Mouse (Mus musculus): ENCODE measurements around the gene Gm10762.
"Not testable (repeated sequence)": the region's sequence is repeated elsewhere in the genome, so short reads cannot be mapped to it uniquely, and the experiment has no call there.

The Gm10762 gene

DNA sequence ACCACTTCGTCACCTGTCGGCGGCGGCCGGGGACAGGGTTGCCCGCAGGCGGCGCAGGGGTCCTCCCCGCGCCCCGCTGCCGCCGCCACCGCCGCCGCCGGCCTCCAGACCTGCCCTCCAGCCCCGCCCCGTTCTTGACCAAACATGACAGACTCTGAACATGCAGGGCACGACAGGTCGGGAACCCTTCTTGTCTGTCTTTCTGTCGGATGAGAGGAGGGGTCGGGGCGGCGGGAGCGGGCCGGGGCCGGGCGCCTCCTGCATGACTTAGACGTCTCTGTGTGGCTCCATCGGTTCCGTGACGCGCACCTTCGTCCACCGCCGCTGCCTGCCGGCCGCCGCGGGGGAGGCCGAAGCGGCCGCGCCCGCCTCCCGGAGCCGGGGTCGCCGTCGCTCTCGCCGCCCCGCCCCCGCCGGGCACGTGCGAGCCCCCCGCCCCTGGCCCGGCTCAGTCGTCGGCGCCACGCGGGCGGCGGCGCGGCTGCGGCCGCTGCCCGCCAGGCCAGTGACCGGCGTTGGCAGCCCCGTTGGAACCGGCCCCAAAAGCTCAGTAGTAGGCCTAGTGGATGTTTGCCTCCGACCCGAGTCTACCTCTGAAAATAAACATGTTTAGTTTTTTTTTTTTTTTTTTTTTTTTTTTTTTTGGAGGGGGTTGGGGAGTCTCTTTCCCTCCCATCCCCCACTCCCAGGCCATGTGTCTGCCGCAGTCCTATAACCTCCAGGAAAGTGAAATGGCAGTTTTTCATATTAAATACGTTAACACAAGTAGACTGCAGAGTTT lies at the start of gene Gm10762:
Gene Gm10762 (minus strand): TSS at position 65 of the 781 bp plus-strand sequence.
- DNase-seq (ENCODE audit: low spot score in 2 of 2), result peak; percentile 55 to 58

DNA sequence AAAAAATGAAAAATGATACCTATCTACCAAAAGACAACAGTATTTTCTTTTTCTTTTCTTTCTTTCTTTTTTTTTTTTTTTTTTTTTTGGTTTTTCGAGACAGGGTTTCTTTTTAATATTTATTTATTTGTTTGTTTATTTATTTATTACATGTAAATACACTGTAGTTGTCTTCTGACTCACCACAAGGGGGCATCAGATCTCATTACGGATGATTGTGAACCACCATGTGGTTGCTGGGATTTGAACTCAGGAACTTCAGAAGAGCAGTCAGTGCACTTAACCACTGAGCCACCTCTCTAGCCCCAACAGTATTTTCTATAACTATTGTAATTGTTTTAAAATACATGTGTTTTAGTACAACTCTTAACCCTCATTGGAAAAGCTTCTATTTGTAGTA lies 41.3 kb upstream of the Gm10762 start:
- not testable (repeated sequence) for DNase-seq (ENCODE audit: low spot score in 2 of 2)

DNA sequence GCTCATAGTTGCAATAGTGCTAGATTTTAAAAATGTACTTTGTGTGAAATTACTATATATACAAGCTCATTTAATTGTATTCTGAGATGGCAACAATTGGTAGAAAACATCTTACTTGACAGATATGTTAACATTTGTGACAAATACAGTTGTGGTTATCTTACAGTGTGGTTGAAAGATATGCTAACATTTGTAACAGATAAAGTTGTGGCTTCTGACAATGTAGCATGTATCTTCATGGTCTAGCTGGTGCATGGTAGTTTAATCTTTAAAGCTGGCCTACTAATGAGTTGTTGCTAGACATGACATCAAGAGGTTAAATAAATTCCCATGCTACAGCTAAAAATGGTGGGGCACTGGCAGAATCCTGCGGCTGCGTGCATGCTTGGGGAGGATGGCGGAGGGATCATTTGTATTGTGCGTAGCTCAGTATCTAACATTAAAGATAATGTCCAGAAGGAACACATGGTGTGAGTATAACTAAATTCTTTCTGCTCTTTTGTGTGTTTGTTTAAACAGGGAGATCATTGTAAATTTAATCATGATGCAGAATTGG lies 38.7 kb upstream of the Gm10762 start:
- no peak for DNase-seq (ENCODE audit: low spot score in 2 of 2)

DNA sequence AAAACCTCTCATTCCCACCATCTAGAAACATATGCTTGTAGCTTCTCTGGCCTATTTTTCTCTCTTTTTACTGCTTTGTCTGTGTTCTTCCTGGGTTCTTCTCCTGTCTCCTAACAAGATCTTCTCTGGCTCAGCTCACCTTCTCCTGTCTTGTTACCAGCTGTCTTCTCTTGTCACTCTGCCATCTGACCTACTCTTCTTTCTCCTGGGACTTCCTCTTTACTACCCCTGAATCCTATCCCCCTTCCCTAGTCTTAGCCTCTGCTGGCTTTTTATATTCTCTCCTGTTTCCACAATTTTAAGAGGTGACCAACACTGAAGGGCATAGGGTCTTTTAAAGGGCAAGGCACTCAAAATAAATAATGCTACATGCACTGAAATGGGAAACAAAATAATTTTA lies 37.3 kb upstream of the Gm10762 start:
- no peak for DNase-seq (ENCODE audit: low spot score in 2 of 2)

DNA sequence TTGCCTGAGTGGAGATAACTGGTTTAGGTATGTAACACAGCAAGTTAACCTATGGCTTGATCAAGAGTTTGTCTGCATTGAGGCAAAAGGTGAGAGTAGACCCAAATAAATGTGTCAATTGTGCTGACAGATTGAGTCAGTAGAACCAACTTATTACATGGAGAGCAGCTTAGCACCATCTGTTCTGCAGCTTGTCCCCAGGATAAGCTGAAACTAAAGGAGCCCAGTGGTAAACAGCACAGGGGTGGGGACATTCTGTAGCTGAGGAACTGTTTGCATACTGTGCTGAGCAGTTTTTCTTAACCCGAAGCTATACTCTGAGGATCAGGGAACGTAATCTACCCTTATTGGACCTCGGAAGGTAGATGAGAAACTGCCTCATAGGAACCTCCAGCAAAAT lies 17.2 kb upstream of the Gm10762 start:
- no peak for DNase-seq (ENCODE audit: low spot score in 2 of 2)

DNA sequence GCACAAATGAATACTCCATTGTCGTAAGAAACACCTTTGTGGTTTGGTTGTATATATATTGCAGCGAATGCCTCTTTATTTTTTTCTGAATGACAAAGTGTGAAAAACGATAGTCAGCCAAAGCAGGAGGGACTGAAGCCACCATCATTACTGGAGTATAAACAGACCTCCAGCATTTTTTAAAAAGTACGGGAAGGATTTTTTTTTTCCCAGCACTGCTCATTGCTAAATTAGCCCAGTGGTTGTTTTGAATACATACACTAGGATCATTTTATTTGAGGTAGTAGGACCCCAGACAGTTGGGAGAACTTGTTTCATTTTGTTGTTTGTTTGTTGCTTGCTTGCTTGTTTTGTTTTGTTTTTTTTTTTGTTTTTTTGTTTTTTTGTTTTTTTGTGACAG lies 8.0 kb upstream of the Gm10762 start:
- no peak for DNase-seq (ENCODE audit: low spot score in 2 of 2)

DNA sequence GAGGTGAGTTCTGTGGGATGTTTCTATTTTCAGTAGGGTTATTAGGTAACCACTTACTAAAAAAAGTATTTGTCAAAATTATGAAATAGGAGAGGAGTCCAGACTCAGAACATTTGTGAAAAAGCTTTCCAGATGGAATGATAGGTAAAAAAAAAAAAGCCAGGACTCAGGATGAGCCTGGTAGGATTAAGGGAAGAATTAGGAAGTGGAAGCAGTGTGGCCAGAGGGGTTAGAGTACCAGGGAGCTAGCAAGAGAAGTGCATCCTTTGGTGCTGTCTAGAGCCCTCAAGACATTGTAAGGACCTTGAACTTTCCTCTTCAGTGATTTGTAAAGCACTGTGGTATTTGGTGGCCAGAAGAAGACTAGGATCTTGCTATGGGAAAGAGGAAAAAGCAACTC lies 4.8 kb upstream of the Gm10762 start:
- DNase-seq (ENCODE audit: low spot score in 2 of 2), result no peak

DNA sequence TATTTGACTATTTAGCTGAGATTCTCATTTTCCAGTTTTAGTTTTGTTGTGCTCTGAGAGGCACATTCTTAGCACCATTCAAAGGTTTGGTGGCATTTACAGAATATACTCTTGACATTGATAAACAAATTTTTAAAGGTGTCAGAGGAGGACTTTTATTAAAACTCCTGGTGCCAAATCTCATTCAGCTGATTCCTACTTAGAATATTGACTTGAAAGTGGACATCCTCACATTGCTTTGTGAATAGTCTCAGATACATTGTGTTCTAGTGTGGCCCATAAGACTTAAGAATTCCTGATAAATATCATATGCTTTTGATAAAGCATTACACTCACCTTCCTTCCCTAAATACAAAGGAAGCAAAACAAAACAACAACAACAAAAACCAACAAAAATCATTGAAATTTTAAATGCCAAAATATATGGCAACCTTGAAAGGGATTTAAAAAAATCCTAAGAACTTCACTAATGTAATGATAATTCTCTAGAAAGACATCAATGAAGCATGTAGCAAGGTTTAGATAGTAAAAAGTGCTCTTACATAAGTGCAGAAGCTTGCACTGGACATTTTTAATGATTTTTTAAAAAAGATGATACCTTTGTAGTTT lies 1.1 kb upstream of the Gm10762 start:
- DNase-seq (ENCODE audit: low spot score in 2 of 2), result no peak

DNA sequence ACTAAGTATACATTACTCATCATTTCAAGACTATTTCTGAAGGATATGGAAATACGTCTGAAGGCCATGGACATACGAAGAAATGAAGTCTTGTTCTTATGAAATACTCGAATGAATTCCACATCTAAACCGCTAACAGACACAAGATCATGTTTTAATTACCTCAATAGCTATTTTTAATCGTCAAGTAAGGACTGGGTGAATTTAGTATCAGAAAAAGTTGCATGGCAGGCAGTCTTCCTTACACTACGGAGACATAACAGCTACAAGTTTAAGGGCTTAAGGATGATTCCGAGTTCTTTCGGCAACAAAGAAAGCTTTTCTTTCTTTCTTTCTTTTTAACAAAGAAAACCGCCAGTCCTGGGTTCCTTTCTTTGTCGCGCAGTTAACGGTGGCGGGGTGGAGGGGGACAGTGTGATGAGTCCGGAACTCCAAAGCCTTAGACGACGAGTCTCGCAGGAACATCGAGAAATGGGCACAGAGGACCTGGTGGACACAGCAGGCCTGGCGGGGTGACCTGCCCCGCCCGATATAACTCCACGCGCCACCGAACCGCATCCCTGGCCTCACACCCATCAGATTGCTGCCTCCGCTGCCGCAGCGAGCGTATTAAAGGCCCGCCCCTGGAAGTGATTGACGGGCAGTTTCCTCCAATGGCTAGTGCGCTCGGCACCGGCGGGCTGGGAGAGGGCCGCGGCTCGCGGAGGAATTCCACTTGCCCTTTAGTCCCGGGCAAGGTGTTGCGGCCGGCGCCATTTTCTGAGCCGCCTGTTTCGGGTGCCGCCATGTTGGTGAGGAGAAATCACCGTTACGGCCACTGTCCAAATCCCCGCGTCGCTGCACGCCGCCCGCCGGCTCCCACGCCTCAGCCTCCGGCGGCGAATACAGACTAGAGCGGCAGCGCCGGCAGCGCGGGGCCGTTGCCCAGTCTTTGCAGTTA lies 614 bp downstream of the Gm10762 start, which contains the start of gene Zc3h6:
Gene Zc3h6 (plus strand): TSS at position 762 of the 940 bp plus-strand sequence.
- DNase-seq (ENCODE audit: low spot score in 2 of 2), result peak; percentile 96 to 99

DNA sequence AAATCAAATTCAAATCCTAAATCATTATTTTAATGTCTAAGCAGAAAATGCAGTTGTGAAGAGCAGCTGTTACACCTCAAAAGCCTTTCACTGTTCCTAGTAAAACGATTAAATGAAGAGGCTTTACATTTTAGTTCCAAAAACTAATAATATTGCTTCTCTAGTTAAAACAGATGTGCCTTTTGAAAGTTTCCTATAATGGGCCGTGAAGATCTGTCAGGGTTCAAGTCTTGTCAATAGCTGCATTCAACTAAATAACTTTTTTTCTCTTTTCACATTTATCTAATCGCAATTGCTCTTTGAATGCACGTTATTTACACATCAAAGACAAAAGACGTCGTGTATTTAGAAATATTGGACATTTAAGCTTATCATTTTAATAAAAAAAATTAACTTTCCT lies 1.3 kb downstream of the Gm10762 start:
- no peak for DNase-seq (ENCODE audit: low spot score in 2 of 2)

DNA sequence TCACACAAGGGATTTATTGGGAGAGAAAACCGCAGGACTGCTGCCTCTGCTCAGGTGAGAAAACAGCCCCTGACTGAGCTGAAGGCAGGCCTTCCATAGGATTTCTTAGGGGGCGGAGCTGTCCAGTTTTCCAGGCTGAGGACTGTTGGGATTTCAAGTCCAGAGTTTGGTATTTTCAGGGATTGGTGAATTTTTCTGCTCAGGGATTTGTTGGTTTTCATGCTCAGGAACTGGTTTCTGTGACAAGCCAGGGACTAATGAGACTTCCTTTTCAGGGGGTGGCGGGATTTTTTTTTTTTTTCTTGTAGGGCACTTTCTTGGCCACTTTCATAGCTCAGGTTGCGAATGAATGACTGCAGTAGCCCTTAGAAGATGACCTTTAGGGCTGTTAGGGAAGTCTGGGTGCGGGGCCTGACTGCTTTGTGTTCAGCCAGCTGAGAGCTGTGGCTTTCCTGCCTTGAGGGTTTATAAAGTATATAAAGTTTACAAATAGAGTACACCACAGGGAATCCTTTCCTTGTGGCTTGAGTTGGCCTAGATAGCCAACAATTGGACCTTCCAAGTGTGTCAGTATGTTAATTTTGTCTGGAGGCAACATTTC lies 1.9 kb downstream of the Gm10762 start:
- no peak for DNase-seq (ENCODE audit: low spot score in 2 of 2)

DNA sequence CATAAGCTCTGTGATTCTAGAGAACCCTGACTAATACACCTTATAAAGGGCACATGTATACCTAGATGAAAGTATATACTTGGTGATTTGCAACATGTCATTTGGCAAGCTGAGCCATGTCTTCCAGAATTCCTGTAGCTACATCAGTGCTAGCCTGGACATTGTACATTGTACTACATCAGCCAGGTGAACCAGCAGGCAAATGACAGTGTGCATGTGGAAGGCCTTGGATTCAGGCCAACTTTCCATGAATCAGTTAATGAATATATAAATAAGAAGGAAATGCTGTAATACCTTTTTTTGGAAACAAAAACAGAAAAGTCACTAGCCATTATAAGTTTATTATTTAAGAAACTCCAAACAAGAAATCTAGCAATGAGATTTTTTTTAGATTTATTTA lies 13.3 kb downstream of the Gm10762 start:
- no peak for DNase-seq (ENCODE audit: low spot score in 2 of 2)

DNA sequence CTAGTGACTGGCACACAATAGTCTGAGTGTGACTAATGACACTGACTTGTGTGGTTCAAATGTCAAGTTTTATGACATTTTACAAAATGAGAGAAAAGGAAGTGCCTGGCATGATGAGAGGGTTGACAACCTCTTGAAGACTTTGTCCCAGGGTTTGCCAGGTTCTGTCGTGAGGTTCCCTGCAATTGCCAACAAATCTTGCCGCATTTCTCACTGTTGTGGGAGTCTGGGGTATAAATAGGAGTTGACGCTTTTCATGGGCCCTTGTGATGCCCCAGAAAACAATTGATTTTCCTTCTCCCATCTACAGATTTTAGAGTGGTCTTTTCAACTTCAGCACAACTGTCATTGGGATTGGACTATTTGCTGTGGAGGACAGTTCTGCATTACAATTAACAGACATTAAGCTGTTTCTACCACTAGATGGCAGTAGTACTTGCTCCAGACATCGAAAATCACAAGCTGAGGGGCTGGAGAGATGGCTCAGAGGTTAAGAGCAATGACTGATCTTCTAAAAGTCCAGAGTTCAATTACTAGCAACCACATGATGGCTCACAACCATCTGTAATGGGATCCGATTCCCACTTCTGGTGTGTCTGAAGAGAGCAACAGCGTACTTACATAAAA lies 19.4 kb downstream of the Gm10762 start:
- DNase-seq (ENCODE audit: low spot score in 2 of 2), result no peak

DNA sequence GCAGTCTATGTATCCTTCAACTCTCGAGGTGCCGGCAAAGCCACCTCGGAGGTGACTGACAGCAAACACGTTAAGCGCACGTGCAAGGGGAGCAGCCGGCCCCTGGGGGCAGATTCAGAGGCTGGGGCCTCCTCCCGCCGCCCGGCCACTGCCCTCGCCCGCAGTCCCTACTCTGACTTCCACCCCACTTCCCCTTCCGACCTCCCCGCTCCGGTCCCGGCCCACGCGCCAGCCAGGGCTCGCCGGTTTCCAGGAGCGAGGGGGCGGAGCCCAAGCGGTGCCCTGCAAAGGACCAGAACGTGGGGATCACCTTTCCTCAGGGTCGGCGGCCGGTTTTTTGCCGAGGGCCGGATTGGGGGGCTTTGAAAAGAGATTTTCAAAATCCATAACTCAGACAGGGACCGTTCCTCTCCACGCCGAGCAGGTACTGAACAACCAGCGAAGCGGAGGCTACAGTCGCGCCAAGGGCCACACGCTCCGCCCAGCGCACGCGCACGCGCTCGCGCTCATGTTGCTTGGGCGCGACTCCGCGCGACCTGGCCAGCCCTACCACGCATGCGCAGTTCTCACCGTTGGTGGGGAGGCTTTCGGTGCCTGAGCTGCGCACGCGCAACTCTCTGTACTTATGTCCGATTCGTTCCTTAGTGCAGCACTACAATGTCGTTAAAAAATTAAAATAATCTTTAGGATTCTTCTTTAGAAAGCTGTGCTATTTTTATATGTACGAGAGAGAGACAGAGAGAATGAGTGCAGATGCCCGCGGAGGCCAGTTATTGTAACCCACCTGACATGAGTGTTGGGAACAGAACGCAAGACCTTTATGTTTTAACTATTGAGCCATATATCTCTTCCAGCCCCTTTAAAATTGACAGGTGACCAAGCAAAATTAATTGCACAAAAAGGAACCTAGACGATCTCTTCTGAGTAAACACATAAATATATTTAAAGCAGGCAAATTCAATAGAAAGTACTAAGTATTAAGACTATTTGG lies 23.7 kb downstream of the Gm10762 start, which contains the start of gene Zc3h8:
Gene Zc3h8 (minus strand): TSS at position 540 of the 991 bp plus-strand sequence.
- peak; percentile 90 to 93 for DNase-seq (ENCODE audit: low spot score in 2 of 2)

DNA sequence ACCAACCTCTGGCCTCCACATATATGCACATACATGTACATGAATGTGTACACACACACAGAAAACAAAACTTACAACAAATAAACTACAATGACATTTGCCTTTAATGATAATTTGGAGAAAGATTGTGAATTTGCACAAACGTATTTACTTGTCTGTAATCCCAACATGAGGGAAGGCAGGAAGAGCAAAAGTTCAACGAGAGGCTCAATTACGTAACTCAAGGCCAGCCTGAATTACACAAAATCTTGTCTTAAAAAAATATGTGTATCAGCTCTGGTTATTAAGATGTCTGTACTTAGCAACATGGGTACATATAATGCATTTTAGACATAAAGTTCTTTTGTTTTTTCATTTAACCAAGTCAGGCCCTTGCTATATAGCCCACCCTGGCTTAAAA lies 31.3 kb downstream of the Gm10762 start:
- DNase-seq (ENCODE audit: low spot score in 2 of 2), result no peak

DNA sequence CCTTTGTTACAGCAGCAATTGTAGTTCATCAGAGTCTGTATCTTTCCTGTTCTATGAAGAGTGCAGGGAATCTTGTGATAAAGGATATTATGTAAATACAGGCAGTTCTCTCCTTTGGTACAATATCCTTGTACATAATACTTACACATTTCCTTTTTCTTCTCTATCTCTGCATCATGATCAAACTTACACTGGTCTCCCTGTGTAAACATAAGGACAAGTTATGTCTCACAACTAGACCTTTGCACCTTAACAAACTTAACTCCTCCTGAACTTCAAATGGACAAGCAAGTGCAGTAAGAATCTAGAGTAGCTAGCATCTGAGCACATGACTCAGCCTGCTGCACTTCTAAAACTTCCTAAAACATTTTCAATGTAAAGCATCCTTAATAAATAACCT lies 36.8 kb downstream of the Gm10762 start:
- no peak for DNase-seq (ENCODE audit: low spot score in 2 of 2)

DNA sequence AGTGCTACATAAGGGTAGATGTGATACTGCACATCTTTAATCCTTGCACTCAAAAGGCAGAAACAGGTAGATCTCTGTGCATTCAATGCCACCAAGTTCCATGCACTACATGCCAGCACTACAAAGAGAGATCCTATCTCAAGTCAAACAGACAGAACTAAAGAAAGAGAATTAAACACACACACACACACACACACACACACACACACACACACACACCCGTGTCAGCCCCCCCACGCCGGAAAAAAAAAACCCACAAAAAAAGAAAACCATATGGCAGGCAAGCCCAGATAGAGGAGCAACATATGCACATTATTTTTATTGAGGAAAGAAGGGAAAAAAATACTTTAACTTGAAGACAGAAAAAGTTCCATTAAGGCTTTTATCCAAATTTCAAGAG lies 39.1 kb downstream of the Gm10762 start:
- DNase-seq (ENCODE audit: low spot score in 2 of 2), result no peak

DNA sequence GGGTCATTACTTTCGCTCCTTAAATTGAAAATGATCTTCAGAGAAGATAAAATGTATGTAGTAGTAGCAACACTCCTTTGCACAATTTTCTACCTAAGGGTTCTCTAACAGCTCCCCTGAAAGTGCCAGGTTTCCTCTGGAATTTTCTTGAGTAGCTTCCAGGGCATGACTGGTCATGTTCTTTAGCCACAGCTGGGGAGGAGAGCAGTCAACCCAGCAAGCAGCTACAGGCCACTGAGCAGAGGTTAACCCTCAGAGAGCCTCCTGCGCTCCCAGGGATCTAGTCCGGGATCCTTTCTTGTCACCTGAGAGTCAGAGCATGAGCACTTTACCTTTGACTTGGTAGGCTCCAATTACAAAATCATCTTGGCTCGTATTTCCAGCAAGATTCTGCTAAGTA lies 42.7 kb downstream of the Gm10762 start:
- no peak for DNase-seq (ENCODE audit: low spot score in 2 of 2)
